Mouse (Mus musculus): ENCODE measurements around the gene Abcb5. TPM values are rescaled to one million over a fixed set of nuclear protein-coding genes. Genes with fewer than 3 reads are reported as not detected.

Abcb5 gene
- polyA plus RNA-seq, 1 experiment from 2014 or later, result not detected

DNA sequence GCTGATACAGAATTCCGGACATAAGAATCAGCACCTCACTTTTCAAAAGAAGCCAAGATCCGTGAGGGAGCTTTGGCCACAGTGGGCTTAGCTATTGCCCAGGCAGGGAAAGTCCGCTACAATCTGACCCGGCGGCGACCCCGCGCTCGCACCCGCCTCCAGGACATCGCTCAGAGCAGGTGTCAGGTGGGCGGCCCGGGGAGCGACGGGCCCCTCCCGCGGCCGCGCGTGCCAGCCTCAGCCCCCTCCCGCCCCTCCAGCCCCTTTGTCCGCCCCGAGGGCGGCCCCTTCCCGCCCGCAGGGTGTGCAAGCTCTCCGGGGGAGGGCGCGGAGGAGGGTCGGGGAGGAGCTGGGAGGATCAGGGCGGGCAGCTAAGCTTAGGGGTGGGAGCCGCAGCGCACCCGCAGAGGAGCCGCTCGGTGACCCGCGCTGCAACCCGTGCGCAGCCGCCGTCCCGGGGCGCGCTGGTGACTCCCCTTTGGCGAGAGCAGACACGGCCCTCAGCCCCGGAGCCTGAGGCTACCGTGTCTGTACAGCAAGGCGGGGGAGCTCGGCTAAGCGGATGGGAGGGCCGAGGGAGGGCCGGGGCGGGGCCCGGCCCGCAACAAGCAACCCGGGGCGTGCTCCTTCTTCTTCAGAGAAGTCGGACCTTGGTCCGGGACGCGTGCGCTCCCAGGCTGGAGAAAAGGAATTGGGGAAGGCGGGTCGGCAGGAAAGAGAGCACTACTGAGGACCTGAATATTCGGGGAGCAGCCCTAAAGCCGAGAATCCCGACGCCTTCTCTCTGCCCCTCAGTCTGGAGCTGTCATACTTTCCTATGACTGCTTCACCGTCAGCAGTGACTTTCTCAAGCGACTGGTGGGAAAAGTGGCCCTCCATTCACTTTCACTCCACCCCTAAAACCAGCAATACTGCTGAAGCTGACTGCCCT is 129.5 kb downstream of the Abcb5 start:
- Histone ChIP-seq H3K36me3 (ENCODE audit: insufficient read depth, low read length) (no peaks in the 10 kb centered on the region), H3K9me3 (ENCODE audit: low read length) (no peaks in the 10 kb centered on the region), H3K9ac (replicated peaks; ENCODE audit: low read depth) (no peak overlapping the region), H3K4me3 (ENCODE audit: low read depth, low read length) (peak overlapping the region; percentile 50), H3K4me1 (ENCODE audit: insufficient read depth, low read depth, low read length) (no peaks in the 10 kb centered on the region; the same call in 1 of the 2 replicates), H3K27me3 (replicated peaks; ENCODE audit: insufficient read depth, low read length) (peaks cover 54% of the 10 kb centered on the region), H3K27ac (ENCODE audit: low read length) (no peak overlapping the region), H3K4me2 (replicated peaks; ENCODE audit: low read depth, low read length) (peak overlapping the region; percentile 67)
- DNase-seq (ENCODE audit: low spot score) (peak; percentile 21), ATAC-seq (peak; percentile 84)
- WGBS, result 1% methylated on average over 44 of the region's 72 CpGs
- no peak for TF ChIP-seq EP300 (IDR thresholded peaks at IDR 0.05)
- TF ChIP-seq CTCF (IDR thresholded peaks at IDR 0.05), result no peak

DNA sequence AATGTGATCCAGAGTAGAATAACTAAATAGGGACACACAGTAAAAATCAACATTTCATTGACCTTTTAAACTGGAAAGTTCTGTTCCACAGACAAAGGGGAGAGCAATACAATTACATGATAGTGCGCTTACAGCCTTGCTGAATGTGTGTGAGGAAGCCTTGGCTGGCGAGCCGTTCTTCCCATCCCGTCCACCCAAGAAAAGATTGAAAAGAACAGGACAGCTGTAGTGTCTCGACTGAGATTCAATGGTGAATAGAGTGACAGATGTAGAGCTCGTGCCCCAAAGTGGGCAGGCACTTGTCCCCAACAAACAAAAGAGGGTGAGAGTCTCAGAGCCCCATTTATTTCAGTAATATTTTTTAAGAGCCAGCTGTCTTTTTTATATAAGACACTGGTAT is 136.3 kb downstream of the Abcb5 start:
- TF ChIP-seq CTCF (IDR thresholded peaks at IDR 0.05), result no peak
- no peak for TF ChIP-seq EP300 (IDR thresholded peaks at IDR 0.05)
- Histone ChIP-seq H3K27ac (ENCODE audit: low read length) (no peak overlapping the region), H3K9me3 (ENCODE audit: low read length) (no peaks in the 10 kb centered on the region), H3K4me1 (ENCODE audit: insufficient read depth, low read depth, low read length) (no peaks in the 10 kb centered on the region), H3K4me3 (ENCODE audit: low read depth, low read length) (no peak overlapping the region), H3K36me3 (ENCODE audit: insufficient read depth, low read length) (no peaks in the 10 kb centered on the region), H3K27me3 (replicated peaks; ENCODE audit: insufficient read depth, low read length) (0 out of 2 replicates have a peak, but pooled peaks cover 2% of the 10 kb centered on the region), H3K9ac (replicated peaks; ENCODE audit: low read depth) (no peak overlapping the region), H3K4me2 (replicated peaks; ENCODE audit: low read depth, low read length) (no peak overlapping the region)
- 80% methylated on average over 6 of the region's 6 CpGs for WGBS
- DNase-seq (ENCODE audit: low spot score) (no peak), ATAC-seq (no peak)

Other genes starting within 250 kb of the Abcb5 start
- not detected in 2 replicates for gene Sp8, start 120.1 kb downstream of the Abcb5 start, polyA plus RNA-seq (2015; fragmentation: Nextera tagmentation; extraction: Ambion mirVana)

All from lung, postnatal 0 days (tissue).